Mouse (Mus musculus): ENCODE results near the gene Erg28.

- TF ChIP-seq POLR2A (IDR thresholded peaks at IDR 0.05; ENCODE audit: low read depth, low read length) (no peak), CTCF (IDR thresholded peaks at IDR 0.05; ENCODE audit: extremely low read depth, insufficient read depth, insufficient read length, insufficient replicate concordance) (no peak)
Observed at GRCm38 (mm10) chr12:85865526-85865925, 41.2 kb upstream of the Erg28 start.

Data from spleen, adult 2 months (tissue).